Mouse (Mus musculus) granulocyte monocyte progenitor cell, adult 5-6 weeks (primary cell): Measurements from ENCODE around the gene Sumo1. TPM values are rescaled to one million over a fixed set of nuclear protein-coding genes. Genes with fewer than 3 reads are reported as not detected.
A peak's percentile ranks its signal among the peaks of the same experiment; 100 is the strongest.
"Not testable (repeated sequence)": the region's sequence is repeated elsewhere in the genome, so short reads cannot be mapped to it uniquely, and the experiment has no call there.

Source experiments
- ATAC-seq: replicated peaks from 2 replicates; pipeline ENCODE4 v1.8.0; 2016; ENCODE audit warnings: mild to moderate bottlenecking, moderate TSS enrichment, inconsistent platforms; ENCODE audit not compliant: poor library complexity, severe bottlenecking
- total RNA-seq, 2 experiments: library from RNA; stranded (forward) in 1 of 2; stranded (reverse) in 1 of 2; fragments of 200-712, 200-1000 nt in 1 of 2; fragments of >200 nt in 1 of 2; fragmentation: Nextera tagmentation in 1 of 2; gene quantifications; 2 replicates each; pipeline ENCODE4 v1.2.3; 2014 to 2017

Sumo1 gene
- total RNA-seq (2014; fragmentation: Nextera tagmentation) (216 and 240 TPM in 2 replicates), total RNA-seq (2017) (174 and 183 TPM in 2 replicates)

DNA sequence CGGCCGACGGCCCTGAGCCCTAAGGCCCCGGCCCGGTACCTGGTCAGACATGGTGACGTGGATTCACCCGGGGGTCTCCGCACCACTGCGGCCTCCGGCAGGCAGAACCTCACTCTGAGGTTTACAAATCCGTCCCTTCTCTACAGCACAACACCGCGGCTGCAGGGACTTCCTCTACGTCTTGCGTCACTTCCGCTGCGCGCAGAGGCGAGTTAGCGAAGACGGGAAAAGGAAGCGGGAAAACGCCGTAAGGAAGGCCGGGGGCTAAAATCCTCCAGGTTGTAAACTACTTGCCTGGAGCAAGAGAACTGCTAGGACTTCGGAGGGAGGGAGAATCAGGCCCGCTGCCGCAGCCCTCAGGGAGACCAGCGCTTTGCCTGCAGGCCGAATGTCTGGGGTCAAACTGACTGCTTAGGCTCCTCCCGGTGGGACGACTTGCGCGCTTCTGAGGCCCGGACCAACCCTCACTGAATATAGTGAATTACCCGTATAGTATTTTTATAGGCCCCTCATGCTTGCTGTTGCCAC is at the start of gene Sumo1:
Sumo1 (minus strand) TSS at position 194 of the 528 bp plus-strand sequence.
- ATAC-seq = peak; percentile 94

DNA sequence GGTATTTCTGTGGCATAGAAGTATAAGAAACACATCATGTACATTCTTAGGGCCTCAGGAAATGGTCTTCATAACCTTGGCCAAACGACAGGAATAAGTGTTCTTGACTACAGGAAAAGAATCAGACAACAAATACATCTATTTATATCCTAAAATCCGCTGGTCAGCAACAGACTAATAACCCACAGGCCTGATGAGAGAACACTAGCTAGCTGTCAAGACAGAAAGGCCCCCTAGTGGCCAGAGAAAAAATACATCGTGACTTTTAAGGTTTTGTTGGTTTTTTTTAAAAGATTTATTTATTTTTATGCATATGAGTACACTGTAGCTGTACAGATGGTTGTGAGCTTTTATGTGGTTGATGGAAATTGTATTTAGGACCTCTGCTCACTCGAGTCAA is 49.3 kb upstream of the Sumo1 start:
- ATAC-seq = no peak; the same call in 1 of the 2 replicates

DNA sequence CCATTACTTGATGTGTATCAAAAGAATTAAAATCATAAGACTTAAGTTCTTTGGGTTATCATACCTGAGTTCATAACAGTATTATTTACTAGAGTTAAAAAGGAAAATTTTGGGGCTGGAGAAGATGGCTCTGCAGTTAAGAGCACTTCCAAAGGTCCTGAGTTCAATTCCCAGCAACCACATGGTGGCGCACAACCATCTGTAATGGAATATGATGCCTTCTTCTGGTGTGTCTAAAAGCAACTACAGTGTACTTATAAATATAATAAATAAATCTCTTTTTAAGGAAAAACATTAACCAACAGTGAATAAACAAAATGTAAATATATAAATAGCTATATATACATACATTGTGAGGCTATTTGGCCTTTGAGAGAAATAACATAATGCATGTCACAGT is 31.1 kb upstream of the Sumo1 start:
- no peak for ATAC-seq

DNA sequence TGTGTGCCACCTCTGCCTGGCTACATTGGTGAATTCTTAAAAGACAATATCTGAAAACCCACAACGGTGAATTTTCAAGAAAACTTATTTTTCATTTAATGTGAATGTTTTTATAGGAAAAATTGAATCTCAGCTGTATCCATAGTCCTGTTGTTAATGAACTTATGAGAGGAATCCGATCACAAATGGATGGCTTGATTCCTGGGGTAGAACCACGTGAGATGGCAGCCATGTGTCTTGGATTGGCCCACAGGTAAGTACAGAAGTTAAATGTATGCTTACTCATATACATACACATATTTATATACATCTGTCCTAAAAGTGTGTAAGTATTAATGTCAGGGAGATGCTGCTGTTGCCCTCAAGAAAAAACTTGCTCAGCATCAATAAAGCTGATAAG is 27.6 kb upstream of the Sumo1 start:
- ATAC-seq = no peak

DNA sequence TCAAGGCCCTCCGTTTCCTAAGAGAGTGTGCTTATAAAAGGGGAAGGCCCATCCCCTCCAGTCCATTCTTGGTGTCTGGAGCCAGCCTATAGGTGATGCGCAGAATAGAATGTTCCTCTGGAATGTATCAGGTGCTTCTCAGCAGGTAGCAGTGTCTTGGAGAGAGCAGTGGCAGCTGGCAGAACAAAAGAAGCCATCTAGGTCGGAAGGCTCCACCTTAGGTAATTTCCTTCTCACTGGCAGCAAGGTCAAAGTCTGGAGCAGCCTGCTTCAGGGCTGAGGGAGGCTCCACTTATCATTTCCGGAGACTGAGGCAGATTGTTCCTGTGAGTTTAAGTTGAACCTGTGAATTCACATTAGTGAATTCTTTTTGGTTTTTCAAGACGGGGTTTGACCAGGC is 27.1 kb upstream of the Sumo1 start:
- ATAC-seq = no peak

DNA sequence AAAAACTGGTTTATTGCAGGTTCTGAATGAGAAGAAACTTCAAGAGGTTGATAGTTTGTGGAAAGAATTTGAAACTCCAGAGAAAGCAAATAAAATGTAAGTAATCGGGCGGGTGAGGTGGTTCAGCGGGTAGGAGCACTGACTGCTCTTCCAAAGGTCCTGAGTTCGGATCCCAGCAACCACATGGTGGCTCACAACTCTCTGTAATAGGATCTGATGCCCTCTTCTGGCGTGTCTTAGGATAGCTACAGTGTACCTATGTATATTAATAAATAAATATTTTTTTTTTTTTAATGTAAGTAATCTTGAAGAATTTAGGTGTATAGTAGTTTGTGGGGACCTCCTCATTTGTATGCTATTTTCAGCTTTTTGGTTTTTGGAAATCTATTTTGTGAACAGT is 19.8 kb upstream of the Sumo1 start:
- no peak for ATAC-seq

DNA sequence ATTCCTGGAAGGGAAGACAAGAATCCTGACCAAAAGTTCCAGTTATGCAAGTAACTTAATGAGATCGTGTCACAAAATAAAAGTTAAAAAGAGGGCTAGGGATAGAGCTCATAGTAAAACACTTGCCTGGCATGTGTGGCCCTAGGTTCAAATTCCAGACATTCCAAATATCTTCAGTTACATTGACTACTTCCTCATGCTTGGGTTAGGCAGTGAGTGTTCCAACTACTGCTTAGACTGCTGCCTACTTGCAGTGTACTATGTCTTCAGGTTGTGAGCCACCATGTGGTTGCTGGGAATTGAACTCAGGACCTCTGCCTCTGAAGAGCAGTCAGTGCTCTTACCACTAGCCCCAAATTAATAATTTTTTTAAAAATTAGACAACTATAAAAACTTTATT is 16.9 kb upstream of the Sumo1 start:
- 0 out of 2 replicates have a peak, but pooled peaks have one; percentile 23 for ATAC-seq

DNA sequence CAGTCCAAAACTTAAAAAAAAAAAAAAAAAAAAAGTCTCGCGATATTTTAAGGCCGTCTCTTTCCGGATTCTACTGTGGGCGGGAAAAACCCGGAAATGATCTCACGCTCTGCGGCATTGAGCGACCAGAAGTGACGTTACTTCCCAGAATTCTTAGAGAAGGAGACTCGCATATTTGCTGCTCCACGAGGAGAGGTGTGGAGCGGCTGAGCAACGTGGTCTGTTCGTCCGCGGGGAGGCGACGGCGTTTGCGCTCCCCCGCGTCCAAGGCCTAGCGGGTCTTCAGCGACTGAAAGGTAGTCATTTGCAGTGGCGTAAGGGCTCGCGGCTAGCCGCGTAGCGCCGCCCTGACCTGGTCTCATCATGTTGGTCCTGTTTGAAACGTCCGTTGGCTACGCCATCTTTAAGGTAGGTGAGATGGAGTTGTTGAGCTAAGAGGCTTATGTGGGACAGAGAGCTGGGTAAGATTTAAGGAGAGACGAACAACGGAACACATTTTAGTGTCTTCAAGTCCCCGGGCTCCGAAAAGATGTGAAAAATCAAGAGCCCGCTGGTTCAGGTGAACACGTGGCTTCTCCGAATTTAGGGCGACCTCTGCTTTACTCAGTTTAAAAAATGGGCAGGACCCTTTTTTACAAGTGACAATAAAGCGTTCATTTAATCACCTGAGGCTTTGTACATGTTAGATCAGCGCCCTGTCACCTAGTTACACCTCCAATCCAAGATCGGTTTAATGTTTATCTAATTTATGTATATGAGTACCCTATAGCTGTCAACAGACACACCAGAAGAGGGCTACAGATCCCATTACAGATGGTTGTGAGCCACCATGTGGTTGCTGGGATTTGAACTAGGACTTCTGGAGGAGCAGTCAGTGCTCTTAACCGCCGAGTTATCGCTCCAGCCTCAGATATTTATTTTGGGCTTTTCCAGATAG is 14.5 kb upstream of the Sumo1 start, which contains the start of gene Nop58:
Nop58 (plus strand) TSS at position 153 of the 937 bp plus-strand sequence.
- ATAC-seq = peak; percentile 98

DNA sequence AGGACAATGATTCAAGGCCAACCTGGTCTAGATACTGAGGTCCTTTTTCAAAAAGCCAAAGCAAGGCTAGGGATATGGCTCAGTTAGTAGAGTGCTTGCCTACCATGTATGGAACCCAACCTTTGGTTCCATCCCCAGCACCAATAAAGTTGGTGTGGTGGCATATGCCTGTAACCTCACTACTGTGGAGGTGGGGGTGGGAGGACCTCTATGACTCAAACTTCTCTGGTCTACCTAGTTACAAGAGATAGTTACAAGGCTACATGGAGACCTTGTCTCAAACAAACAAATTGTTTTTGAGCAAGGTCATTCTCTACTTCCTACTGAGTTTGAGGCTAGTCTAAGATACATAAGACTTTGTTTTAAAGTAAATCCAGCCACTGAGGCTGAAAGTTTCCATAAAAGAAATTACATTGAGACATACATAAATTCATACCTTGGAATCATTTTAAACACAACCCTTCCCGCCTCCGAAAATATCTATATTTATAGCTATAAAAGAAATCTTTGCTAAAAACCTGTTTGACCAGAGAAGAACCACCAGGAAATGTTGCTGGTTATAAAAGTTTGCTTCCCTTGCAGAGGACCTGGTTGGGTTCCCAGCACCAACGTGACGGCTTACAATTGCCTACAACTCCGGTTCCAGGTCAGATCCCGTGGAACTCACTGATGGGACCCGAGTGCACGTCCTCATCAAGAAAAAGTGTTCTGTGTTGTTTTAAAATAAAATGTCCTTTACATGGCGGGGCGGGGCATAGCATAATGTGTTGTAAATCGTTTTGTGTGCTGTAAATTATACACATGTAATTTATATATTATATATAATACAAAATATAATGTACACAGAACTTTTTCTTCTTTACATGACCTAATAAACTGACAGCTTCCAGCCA is 13.5 kb upstream of the Sumo1 start:
- 0 out of 2 replicates have a peak, but pooled peaks have one; percentile 8 for ATAC-seq

DNA sequence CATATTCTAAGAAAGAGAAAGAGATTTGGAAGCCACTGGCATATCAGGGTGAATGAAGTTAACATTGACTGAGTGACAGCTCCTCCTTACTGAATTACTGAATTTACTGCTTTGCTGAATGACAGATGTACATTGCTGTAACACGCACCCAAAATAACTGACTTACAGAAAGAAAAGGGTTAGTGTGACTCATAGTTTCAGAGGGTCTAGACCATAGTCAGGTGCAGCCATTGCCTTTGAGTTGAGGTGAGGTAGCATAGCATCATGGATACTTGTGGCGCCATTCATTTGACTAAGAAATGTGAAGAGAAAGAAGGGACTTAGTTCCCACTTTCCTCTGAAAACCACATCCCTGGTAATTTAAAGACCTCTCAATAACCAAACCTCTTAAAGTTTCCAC is 3.0 kb upstream of the Sumo1 start:
- ATAC-seq = no peak

DNA sequence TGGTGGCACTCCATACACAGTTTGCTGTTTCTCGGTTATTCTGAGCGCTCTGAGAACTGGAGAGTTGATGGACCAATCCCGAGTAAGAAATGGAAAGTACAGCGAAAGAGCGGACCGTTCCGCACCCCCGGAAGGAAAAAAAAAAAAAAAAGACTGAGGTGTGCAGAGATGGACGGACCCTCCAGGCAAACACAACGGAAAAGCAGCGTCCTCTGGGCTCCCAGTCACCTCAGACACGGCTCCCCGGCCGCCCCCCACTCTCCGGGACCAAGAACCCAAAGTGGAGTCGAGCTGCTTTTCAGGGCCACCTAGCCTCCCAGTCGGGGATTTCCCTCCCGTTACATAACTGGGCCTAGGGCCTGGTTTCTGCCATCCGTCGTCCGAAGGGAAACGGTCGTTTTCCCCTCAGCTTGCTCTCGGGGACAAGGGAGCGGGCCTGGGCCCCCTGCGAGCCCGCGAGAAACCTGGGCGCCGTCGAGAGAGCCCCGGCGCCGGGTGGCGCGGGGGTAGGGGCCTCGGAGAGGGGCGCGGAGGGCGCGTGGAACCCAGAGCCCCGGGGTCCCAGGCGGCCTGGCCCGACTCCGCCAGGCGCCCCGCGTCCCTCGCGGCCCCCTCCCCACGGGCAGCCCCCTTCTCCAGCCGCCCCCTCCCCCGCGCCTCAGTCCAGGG is 538 bp downstream of the Sumo1 start:
- peak; percentile 36 for ATAC-seq

DNA sequence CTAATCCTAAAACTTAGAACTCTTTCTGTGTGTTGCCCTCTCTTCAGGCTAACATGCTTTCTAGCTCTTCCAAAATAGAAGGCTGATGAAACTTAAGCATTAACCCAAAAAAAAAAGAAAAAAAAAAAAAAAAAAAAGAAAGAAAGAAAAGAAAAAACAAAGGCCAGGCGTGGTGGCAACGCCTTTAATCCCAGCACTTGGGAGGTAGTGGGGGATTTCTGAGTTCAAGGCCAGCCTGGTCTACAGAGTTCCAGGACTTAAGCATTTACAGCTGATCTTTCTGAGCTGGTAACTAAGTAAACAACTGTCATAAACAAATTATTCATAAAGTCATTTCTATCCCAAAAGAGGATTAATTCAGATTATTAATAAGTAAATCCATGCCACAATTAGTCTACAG is 1.8 kb downstream of the Sumo1 start:
- ATAC-seq = no peak

DNA sequence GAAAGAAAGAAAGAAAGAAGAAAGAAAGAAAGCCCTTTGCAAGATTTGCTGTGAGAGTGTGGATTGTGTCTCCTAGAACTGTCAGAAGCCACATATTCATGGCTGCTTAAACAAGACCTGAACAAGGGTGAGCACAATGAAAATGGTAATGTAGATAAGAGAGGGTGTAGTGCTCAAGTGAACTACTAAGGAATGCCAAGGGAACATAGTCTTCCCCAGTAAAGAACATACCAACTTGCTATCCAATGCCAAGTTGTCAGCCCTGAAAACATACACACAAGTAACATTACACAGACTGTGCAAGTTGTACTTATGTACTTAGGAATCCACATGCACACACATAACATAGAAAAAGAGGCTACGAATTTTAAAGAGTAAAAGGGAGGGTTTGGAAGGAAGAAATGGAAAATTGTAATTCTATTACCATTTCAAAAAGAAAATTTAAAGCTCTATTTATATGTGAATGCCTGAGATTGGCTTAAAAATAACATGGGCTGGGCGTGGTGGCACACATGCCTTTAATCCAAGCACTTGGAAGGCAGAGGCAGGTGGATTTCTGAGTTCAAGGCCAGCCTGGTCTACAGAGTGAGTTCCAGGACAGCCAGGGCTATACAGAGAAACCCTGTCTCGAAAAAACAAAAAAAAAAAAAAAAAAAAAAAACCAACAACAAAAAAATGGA is 7.0 kb downstream of the Sumo1 start:
- ATAC-seq = no peak

DNA sequence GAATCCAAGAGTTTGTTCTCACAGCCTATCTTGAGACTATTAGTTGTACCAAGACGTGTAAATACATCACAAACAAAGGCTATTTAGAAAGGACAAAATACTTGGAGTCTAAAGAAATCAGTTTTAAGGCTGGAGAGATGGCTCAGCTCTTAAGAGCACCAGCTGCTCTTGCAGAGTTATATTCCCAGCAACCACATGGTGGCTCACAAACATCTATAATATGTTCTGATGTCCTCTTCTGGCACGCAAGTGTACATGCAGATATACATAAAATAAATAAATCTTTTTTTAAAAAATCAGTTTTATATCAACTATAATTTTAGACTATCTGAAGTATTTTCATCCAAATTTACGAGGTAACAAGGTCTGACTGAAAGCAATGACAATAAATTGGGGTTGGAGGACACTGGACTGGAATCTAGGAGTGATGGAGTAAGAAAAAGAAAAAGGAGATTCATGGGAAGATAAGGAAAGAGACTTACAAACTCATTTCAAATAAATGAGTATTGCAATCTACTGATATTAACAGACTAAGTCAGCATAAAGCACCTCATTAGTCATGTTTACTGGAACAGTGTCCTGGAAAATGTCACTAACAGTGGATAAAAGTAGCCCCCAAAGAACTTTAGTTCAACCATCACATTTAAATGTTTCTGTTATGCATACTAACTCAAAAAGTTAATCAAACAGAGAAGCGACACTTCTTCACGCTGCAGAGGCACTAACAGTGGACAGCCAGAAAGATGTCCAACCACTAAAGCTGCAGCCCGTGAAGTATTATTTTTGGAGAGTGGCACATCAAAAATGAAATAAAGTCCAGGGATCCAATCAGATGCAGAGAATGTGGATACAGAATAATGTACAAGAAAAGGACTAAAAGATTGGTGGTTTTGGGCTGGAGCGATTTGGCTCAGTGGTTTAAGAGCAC is 14.1 kb downstream of the Sumo1 start:
- no peak for ATAC-seq

DNA sequence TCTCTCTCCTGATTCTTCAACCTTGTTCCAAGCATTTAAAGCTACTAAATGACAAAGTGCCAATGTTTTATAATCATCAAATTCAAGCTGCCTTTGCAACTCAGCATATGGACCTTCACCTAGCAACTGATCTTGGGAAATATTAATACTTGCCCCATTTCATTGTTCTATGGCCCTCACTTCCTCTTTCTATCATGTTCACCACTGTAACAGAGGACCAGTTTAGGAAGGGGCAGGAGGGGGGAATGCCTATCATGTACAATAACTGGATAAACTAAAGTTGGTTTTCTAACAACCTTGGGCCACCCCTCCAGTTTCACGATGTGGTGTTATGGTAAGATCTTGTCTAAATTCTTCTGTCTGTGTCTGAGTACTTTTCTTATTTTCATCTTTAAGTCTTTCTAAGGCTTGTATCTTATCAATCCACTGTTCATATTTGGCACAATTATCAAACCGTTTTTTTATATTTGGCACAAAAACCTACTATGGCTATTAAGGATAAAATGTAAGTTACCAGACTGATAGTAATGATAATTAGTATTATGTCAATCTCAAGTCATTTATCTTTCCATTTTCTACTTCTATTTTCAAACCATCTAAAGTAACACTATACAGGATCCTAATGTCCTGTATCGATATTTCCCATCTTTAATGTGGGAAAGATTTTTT is 17.3 kb downstream of the Sumo1 start:
- peak; percentile 86 for ATAC-seq

DNA sequence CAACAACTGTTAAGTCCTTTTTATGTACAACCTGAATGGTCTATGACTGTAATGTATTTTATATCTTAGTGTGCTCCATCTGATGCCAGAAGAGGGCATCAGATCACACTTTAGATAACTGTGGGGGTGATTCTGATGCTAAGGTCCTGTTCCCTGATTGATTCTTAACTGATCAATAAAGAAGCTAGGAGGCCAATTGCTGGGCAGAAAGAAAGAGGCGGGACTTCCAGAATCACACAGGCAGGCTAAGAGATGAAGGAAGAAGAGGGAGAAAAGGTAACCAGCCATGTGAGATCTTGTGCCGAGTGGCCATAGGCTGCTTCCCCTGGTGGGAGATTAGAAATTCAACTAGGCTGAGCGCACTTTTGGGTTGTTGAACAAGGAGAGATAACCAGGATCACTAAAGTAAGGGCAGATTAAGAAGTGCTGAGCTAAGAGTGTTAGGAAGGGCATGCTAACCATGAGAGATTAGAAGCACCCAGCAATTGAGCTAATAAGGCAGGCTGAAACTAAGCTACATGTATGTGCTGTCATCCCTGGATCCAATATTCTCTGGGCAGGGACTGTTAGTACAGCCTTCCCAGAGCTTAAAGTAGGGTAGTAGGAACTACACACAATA is 19.3 kb downstream of the Sumo1 start:
- ATAC-seq = no peak

DNA sequence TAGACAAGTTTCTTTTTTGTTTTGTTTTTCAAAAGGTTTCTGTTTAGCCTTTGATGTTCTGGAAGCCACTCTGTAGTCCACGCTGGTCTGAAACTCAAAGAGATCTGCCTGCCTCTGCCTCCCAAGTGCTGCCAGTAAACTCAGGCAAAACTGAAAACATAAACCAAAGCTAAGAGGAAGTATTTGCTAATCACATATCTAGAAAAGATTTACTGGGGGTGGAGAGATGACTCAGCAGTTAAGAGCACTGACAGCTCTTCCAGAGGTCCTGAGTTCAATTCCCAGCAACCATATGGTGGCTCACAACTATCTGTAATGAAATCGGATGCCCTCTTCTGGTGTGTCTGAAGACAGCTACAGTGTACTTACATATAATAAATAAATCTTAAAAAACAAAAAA is 24.1 kb downstream of the Sumo1 start:
- not testable (repeated sequence) for ATAC-seq
